Comparison of ENCODE assay signal across 13 mouse cellular contexts in the genomic region with DNA sequence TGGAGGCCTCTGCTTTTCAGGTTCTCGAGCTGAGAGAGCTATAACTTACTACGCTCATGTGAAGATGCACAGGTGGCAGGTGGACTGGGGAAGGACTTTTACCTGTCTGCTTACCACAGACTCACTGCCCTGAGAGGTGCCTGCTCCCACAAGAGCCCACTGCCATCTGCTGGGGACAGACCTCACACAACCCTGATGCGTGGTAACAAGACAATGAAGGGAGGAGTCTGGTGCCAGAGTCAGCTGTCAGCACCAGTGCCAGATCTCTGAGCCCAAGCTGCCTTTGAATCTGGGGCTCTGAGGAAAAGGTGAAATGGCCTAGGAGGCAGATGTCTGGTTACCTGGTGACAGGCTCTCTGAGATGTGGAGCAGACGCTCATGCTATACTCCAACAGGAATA. TPM values are rescaled to one million over a fixed set of nuclear protein-coding genes. Genes with fewer than 3 reads are reported as not detected.
DNase-seq lines count a peak whose midpoint lies in the region; ATAC-seq and TF ChIP-seq lines count a peak whose summit lies in the region.
"Had no signal": no experiment of that assay in that cellular context is flagged by ENCODE, and none has a peak within 500 bp of the region (broad histone marks: within the 10 kb centered on the region; RNA-seq: fewer than 3 reads in every experiment).

No protein-coding gene starts in this region.

- no peak overlapping the region for H3K9ac ChIP-seq in hindbrain, embryonic 14.5 days
- no peak overlapping the region for H3K9ac ChIP-seq in hindbrain, embryonic 12.5 days
- H3K9ac ChIP-seq in midbrain, embryonic 13.5 days (replicated peaks): 0 out of 2 replicates have a peak overlapping the region, but pooled peaks have one; percentile 30
- no peak overlapping the region for H3K9ac ChIP-seq in stomach, postnatal 0 days (ENCODE audit: low read length)
- H3K9ac ChIP-seq: embryonic facial prominence, embryonic 15.5 days; liver, embryonic 13.5 days; neural tube, embryonic 13.5 days had no signal

- H3K27ac ChIP-seq in hindbrain, embryonic 14.5 days: peak overlapping the region; percentile 38; the same call in 1 of the 2 replicates
- no peak overlapping the region for H3K27ac ChIP-seq in hindbrain, embryonic 12.5 days
- H3K27ac ChIP-seq in midbrain, embryonic 13.5 days: no peak overlapping the region
- no peak overlapping the region for H3K27ac ChIP-seq in midbrain, embryonic 10.5 days (replicated peaks)
- no peak overlapping the region for H3K27ac ChIP-seq in stomach, postnatal 0 days (replicated peaks)
- H3K27ac ChIP-seq: embryonic facial prominence, embryonic 15.5 days; liver, embryonic 13.5 days; neural tube, embryonic 13.5 days had no signal

- no peaks in the 10 kb centered on the region for H3K4me1 ChIP-seq in hindbrain, embryonic 14.5 days (replicated peaks; ENCODE audit: control insufficient read depth, insufficient read depth, low read length)
- H3K4me1 ChIP-seq in hindbrain, embryonic 12.5 days: peaks cover 19% of the 10 kb centered on the region; the same call in 1 of the 2 replicates
- peaks cover 48% of the 10 kb centered on the region for H3K4me1 ChIP-seq in midbrain, embryonic 13.5 days (replicated peaks)
- H3K4me1 ChIP-seq in midbrain, embryonic 10.5 days: peaks cover 34% of the 10 kb centered on the region
- H3K4me1 ChIP-seq in stomach, postnatal 0 days (replicated peaks; ENCODE audit: control insufficient read depth, insufficient read depth): no peaks in the 10 kb centered on the region
- H3K4me1 ChIP-seq: liver, embryonic 13.5 days had no signal

- no peaks in the 10 kb centered on the region for H3K9me3 ChIP-seq in hindbrain, embryonic 14.5 days (ENCODE audit: control insufficient read depth, low read length)
- H3K9me3 ChIP-seq in hindbrain, embryonic 12.5 days (replicated peaks): no peaks in the 10 kb centered on the region
- no peaks in the 10 kb centered on the region for H3K9me3 ChIP-seq in midbrain, embryonic 13.5 days
- no peaks in the 10 kb centered on the region for H3K9me3 ChIP-seq in midbrain, embryonic 10.5 days (replicated peaks)
- H3K9me3 ChIP-seq in stomach, postnatal 0 days (ENCODE audit: control insufficient read depth, low read length): no peaks in the 10 kb centered on the region
- H3K9me3 ChIP-seq: embryonic facial prominence, embryonic 15.5 days; liver, embryonic 13.5 days; neural tube, embryonic 13.5 days had no signal

- H3K27me3 ChIP-seq in hindbrain, embryonic 14.5 days (ENCODE audit: control insufficient read depth, insufficient read depth, low read length): no peaks in the 10 kb centered on the region
- no peaks in the 10 kb centered on the region for H3K27me3 ChIP-seq in hindbrain, embryonic 12.5 days
- no peaks in the 10 kb centered on the region for H3K27me3 ChIP-seq in midbrain, embryonic 13.5 days
- H3K27me3 ChIP-seq in midbrain, embryonic 10.5 days (ENCODE audit: low read depth, poor library complexity, severe bottlenecking): no peaks in the 10 kb centered on the region
- no peaks in the 10 kb centered on the region for H3K27me3 ChIP-seq in stomach, postnatal 0 days (ENCODE audit: control insufficient read depth, insufficient read depth, low read length)
- H3K27me3 ChIP-seq: embryonic facial prominence, embryonic 15.5 days; liver, embryonic 13.5 days; neural tube, embryonic 13.5 days had no signal

- no peak overlapping the region for H3K4me3 ChIP-seq in hindbrain, embryonic 14.5 days (replicated peaks; ENCODE audit: low read length)
- H3K4me3 ChIP-seq in hindbrain, embryonic 12.5 days: no peak overlapping the region
- no peak overlapping the region for H3K4me3 ChIP-seq in midbrain, embryonic 13.5 days (replicated peaks)
- no peak overlapping the region for H3K4me3 ChIP-seq in midbrain, embryonic 10.5 days
- H3K4me3 ChIP-seq in stomach, postnatal 0 days (ENCODE audit: low read depth, low read length): no peak overlapping the region
- H3K4me3 ChIP-seq: embryonic facial prominence, embryonic 15.5 days; liver, embryonic 13.5 days; neural tube, embryonic 13.5 days had no signal

- 76% methylated on average over 4 of the region's 4 CpGs for WGBS in hindbrain, embryonic 14.5 days
- 80% methylated on average over 4 of the region's 4 CpGs for WGBS in hindbrain, embryonic 12.5 days
- 80% methylated on average over 4 of the region's 4 CpGs for WGBS in midbrain, embryonic 13.5 days
- WGBS in midbrain, embryonic 10.5 days: 83% methylated on average over 4 of the region's 4 CpGs
- 82% methylated on average over 4 of the region's 4 CpGs for WGBS in stomach, postnatal 0 days

- TF ChIP-seq CTCF in stomach, postnatal 0 days (IDR thresholded peaks at IDR 0.05; ENCODE audit: low read depth): peak; percentile 48

- no peak overlapping the region for H3K4me2 ChIP-seq in hindbrain, embryonic 14.5 days (replicated peaks)
- H3K4me2 ChIP-seq in hindbrain, embryonic 12.5 days (replicated peaks): no peak overlapping the region
- no peak overlapping the region for H3K4me2 ChIP-seq in midbrain, embryonic 13.5 days (replicated peaks)
- no peak overlapping the region for H3K4me2 ChIP-seq in stomach, postnatal 0 days (replicated peaks; ENCODE audit: low read depth)
- H3K4me2 ChIP-seq: embryonic facial prominence, embryonic 15.5 days; liver, embryonic 13.5 days; neural tube, embryonic 13.5 days had no signal

- no peak for DNase-seq in hindbrain, embryonic 14.5 days (ENCODE audit: low spot score)
- no peak for DNase-seq in midbrain, embryonic 10.5 days (ENCODE audit: low spot score)
- DNase-seq in cerebellum, adult 8-10 months: peak; percentile 40
- no peak for DNase-seq in stomach, postnatal 0 days (ENCODE audit: low spot score)
- DNase-seq in gastrocnemius, postnatal 4 days (ENCODE audit: low spot score in 2 of 2): no peak
- DNase-seq: heart, postnatal 36 days; liver, embryonic 13.5 days; right cerebral cortex, postnatal 14 days; thymus, postnatal 4 days had no signal

- 0 out of 2 replicates have a peak, but pooled peaks have one; percentile 27 for ATAC-seq in hindbrain, embryonic 14.5 days (ENCODE audit: low FRiP score)
- no peak for ATAC-seq in hindbrain, embryonic 12.5 days (ENCODE audit: low FRiP score)
- no peak for ATAC-seq in midbrain, embryonic 13.5 days
- ATAC-seq in stomach, postnatal 0 days (ENCODE audit: low FRiP score, low TSS enrichment): no peak

- no peaks in the 10 kb centered on the region for H3K36me3 ChIP-seq in hindbrain, embryonic 14.5 days (replicated peaks; ENCODE audit: control insufficient read depth, insufficient read depth)
- H3K36me3 ChIP-seq in hindbrain, embryonic 12.5 days: peaks cover 21% of the 10 kb centered on the region; the same call in 1 of the 2 replicates
- peaks cover 6% of the 10 kb centered on the region; the same call in 1 of the 2 replicates for H3K36me3 ChIP-seq in midbrain, embryonic 13.5 days
- peaks cover 26% of the 10 kb centered on the region for H3K36me3 ChIP-seq in midbrain, embryonic 10.5 days
- H3K36me3 ChIP-seq in stomach, postnatal 0 days (ENCODE audit: control insufficient read depth, insufficient read depth, low read length): no peaks in the 10 kb centered on the region; the same call in 1 of the 2 replicates
- H3K36me3 ChIP-seq: liver, embryonic 13.5 days had no signal

- TF ChIP-seq EP300 in stomach, postnatal 0 days (optimal IDR thresholded peaks at IDR 0.05): no peak

RNA-seq across cellular contexts. Expression of gene Angptl2, which starts 19.0 kb away (rescaled TPM):
- polyA plus RNA-seq in hindbrain, embryonic 14.5 days (2014; fragmentation: Nextera tagmentation; extraction: Ambion mirVana): 12.2 and 14.1 TPM in 2 replicates
- 32.8 and 35.4 TPM in 2 replicates for polyA plus RNA-seq in hindbrain, embryonic 12.5 days (2016; fragmentation: Nextera tagmentation; extraction: Ambion mirVana)
- 14.8 and 15.5 TPM in 2 replicates for polyA plus RNA-seq in midbrain, embryonic 13.5 days (2015; fragmentation: Nextera tagmentation; extraction: Ambion mirVana)
- polyA plus RNA-seq in midbrain, embryonic 10.5 days (2016; fragmentation: Nextera tagmentation; extraction: Ambion mirVana): 21.8 and 25.9 TPM in 2 replicates
- polyA plus RNA-seq in stomach, postnatal 0 days (2015; fragmentation: Nextera tagmentation; extraction: Ambion mirVana): 35.3 and 37.3 TPM in 2 replicates
- 100 to 1,000 TPM; 356 to 404 TPM for total RNA-seq in gastrocnemius, postnatal 4 days (2021)
